In genomic region chr1:152524987-152525648, GRCm38 (mm10) we compare ENCODE assay signal across 9 mouse cellular contexts.
DNase-seq lines count a peak whose midpoint lies in the region; ATAC-seq lines count a peak whose summit lies in the region.
"Had no signal": no experiment of that assay in that cellular context is flagged by ENCODE, and none has a peak within 500 bp of the region (broad histone marks: within the 10 kb centered on the region; RNA-seq: fewer than 3 reads in every experiment).

No protein-coding gene starts in this region.

- no peaks in the 10 kb centered on the region for H3K9me3 ChIP-seq in hindbrain, embryonic 14.5 days (ENCODE audit: control insufficient read depth, low read length)

- peak; percentile 83 for ATAC-seq in hindbrain, embryonic 14.5 days (ENCODE audit: low FRiP score)

- H3K4me1 ChIP-seq in hindbrain, embryonic 14.5 days (replicated peaks; ENCODE audit: control insufficient read depth, insufficient read depth, low read length): peaks cover 7% of the 10 kb centered on the region

- H3K27ac ChIP-seq in hindbrain, embryonic 14.5 days: no peak overlapping the region

- 17% methylated on average over 6 of the region's 6 CpGs for WGBS in hindbrain, embryonic 14.5 days

- H3K36me3 ChIP-seq in hindbrain, embryonic 14.5 days (replicated peaks; ENCODE audit: control insufficient read depth, insufficient read depth): peaks cover 11% of the 10 kb centered on the region; the same call in 1 of the 2 replicates

- no peaks in the 10 kb centered on the region for H3K27me3 ChIP-seq in hindbrain, embryonic 14.5 days (ENCODE audit: control insufficient read depth, insufficient read depth, low read length)

- no peak overlapping the region for H3K9ac ChIP-seq in hindbrain, embryonic 14.5 days

- H3K4me2 ChIP-seq in hindbrain, embryonic 14.5 days (replicated peaks): no peak overlapping the region

- DNase-seq in NIH3T3 (ENCODE audit: low read depth): peak; percentile 95
- DNase-seq in cerebellum, postnatal 10 days: peak; percentile 87 to 88
- peak; percentile 45 to 63 for DNase-seq in frontal cortex, postnatal 25 days (ENCODE audit: low spot score in 2 of 2)
- DNase-seq in hindbrain, embryonic 14.5 days (ENCODE audit: low spot score): peak; percentile 93
- peak; percentile 49 to 74 for DNase-seq in layer of hippocampus, postnatal 25 days (ENCODE audit: extremely low spot score in 1 of 2, low spot score in 1 of 2)
- peak; percentile 82 for DNase-seq in lung, postnatal 25 days (ENCODE audit: low spot score)
- peak; percentile 93 for DNase-seq in retina, embryonic 14.5 days (ENCODE audit: low spot score)
- peak; percentile 74 for DNase-seq in thymus, postnatal 4 days

- no peak overlapping the region for H3K4me3 ChIP-seq in hindbrain, embryonic 14.5 days (replicated peaks; ENCODE audit: low read length)
- H3K4me3 ChIP-seq: myocyte had no signal
